Mouse (Mus musculus): ENCODE results near the gene Gch1.

Gene Gch1

GRCm38 (mm10) chr14:47188848-47189634 is at the start of gene Gch1:
Gene Gch1, minus strand, starts transcription at chr14:47189413.
- peak; percentile 47 to 51 for DNase-seq

GRCm38 (mm10) chr14:47237286-47237685 is 48.1 kb upstream of the Gch1 start:
- no peak for DNase-seq

GRCm38 (mm10) chr14:47236491-47236890 is 47.3 kb upstream of the Gch1 start:
- no peak for DNase-seq

GRCm38 (mm10) chr14:47234526-47235250 is 45.5 kb upstream of the Gch1 start:
- DNase-seq: no peak

GRCm38 (mm10) chr14:47234032-47234431 is 44.8 kb upstream of the Gch1 start:
- DNase-seq: no peak

- no peak for DNase-seq
Measured at GRCm38 (mm10) chr14:47233602-47234001, 44.4 kb upstream of the Gch1 start.

- DNase-seq: no peak
Measured at GRCm38 (mm10) chr14:47229796-47230376, 40.7 kb upstream of the Gch1 start.

GRCm38 (mm10) chr14:47225931-47226330 is 36.7 kb upstream of the Gch1 start:
- DNase-seq: no peak

GRCm38 (mm10) chr14:47224476-47225325 is 35.5 kb upstream of the Gch1 start:
- DNase-seq: no peak

GRCm38 (mm10) chr14:47222631-47223450 is 33.6 kb upstream of the Gch1 start:
- no peak for DNase-seq

GRCm38 (mm10) chr14:47221567-47221966 is 32.4 kb upstream of the Gch1 start:
- DNase-seq: no peak

GRCm38 (mm10) chr14:47220231-47221025 is 31.2 kb upstream of the Gch1 start:
- DNase-seq: no peak

GRCm38 (mm10) chr14:47218766-47219606 is 29.8 kb upstream of the Gch1 start:
- DNase-seq: no peak

GRCm38 (mm10) chr14:47216541-47216940 is 27.3 kb upstream of the Gch1 start:
- no peak for DNase-seq

GRCm38 (mm10) chr14:47214367-47214766 is 25.2 kb upstream of the Gch1 start:
- no peak for DNase-seq

GRCm38 (mm10) chr14:47213305-47213704 is 24.1 kb upstream of the Gch1 start:
- no peak for DNase-seq

- DNase-seq: no peak
Measured at GRCm38 (mm10) chr14:47209669-47210164, 20.5 kb upstream of the Gch1 start.

GRCm38 (mm10) chr14:47208564-47209493 is 19.6 kb upstream of the Gch1 start:
- DNase-seq: no peak

- no peak for DNase-seq
Measured at GRCm38 (mm10) chr14:47206601-47207000, 17.4 kb upstream of the Gch1 start.

Data from cerebellum, postnatal 36 days (tissue).